ENCODE assay signal across 8 mouse cellular contexts in the genomic region with DNA sequence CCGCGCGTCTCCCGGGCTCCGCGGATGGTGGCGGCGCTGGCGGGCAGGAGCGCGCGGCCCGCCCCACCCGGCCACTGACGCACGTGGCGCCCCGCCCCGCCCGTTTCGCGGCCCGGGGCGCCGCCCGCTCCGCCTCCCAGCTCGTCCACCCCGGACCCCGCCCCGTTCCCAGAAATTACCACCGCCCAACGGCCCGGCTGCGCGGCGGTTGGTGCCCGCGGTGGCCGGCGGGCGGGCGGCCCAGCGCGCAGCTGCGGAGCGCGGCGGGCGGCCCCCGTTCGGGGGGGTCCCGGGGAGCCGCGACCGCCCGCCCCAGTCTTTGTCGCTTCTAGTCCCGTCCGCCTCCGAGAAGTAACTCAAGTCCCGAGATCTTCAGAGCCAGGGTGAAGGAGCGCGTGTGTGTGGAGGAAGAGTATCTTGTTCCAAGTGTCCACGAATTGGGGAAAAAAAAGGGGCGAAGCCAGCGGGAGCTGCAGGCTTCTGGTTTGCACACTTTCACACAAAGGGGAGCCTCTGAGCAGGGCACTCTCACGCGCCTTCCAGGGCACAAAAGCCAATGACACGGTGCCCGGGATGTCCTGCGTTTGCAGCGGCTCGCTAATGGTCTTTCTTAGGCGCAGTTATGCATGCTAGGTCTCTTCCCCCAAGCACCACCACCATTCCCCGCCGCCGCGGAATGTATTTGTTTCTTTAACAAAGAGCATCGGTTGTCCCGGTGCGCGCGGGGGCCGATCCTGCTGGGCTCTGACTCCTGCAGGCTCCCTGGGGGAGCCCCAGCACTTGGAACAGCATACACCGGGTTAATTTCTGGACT. TPM values are rescaled to one million over a fixed set of nuclear protein-coding genes. Genes with fewer than 3 reads are reported as not detected.
DNase-seq lines count a peak whose midpoint lies in the region; ATAC-seq lines count a peak whose summit lies in the region.

No protein-coding gene starts in this region.

- under 1% methylated on average over 79 of the region's 86 CpGs for WGBS in hindbrain, embryonic 12.5 days

- DNase-seq in NIH3T3 (ENCODE audit: low read depth): peak; percentile 92
- DNase-seq in cerebellum, adult 9-11 months: peak; percentile 87
- peak; percentile 20 to 39 for DNase-seq in frontal cortex, postnatal 14 days (ENCODE audit: low spot score in 2 of 2)
- peak; percentile 74 to 77 for DNase-seq in layer of hippocampus, postnatal 36 days
- DNase-seq in lung, postnatal 25 days (ENCODE audit: low spot score): peak; percentile 91
- DNase-seq in retina, embryonic 14.5 days (ENCODE audit: low spot score): peak; percentile 90
- peak; percentile 77 to 82 for DNase-seq in thymus, postnatal 36 days

- peak overlapping the region; percentile 95 for H3K4me3 ChIP-seq in hindbrain, embryonic 12.5 days

- no peaks in the 10 kb centered on the region for H3K36me3 ChIP-seq in hindbrain, embryonic 12.5 days

- peak overlapping the region; percentile 100 for H3K27ac ChIP-seq in hindbrain, embryonic 12.5 days

- H3K27me3 ChIP-seq in hindbrain, embryonic 12.5 days: no peaks in the 10 kb centered on the region

- H3K9me3 ChIP-seq in hindbrain, embryonic 12.5 days (replicated peaks): no peaks in the 10 kb centered on the region

- peak overlapping the region; percentile 61 for H3K4me2 ChIP-seq in hindbrain, embryonic 12.5 days (replicated peaks)

- peak overlapping the region; percentile 97 for H3K9ac ChIP-seq in hindbrain, embryonic 12.5 days

- H3K4me1 ChIP-seq in hindbrain, embryonic 12.5 days: peaks cover 15% of the 10 kb centered on the region

- ATAC-seq in hindbrain, embryonic 12.5 days (ENCODE audit: low FRiP score): peak; percentile 84

RNA-seq across cellular contexts. Expression of gene Elf2, which starts 1.0 kb away (rescaled TPM):
- 41.4 and 46.7 TPM in 2 replicates for polyA plus RNA-seq in hindbrain, embryonic 12.5 days (2016; fragmentation: Nextera tagmentation; extraction: Ambion mirVana)
- total RNA-seq in layer of hippocampus, postnatal 36 days (2021): 10 to 100 TPM; 50.2 to 52.0 TPM

RNA-seq across cellular contexts. Expression of gene Mgarp, which starts 55.1 kb away (rescaled TPM):
- 5.0 and 5.3 TPM in 2 replicates for polyA plus RNA-seq in hindbrain, embryonic 12.5 days (2016; fragmentation: Nextera tagmentation; extraction: Ambion mirVana)
- not detected for total RNA-seq in layer of hippocampus, postnatal 36 days (2021)

Comparison
In these comparisons a context has a peak if more than half of its experiments do, and no peak if none do; other contexts are left out.
1. Peak in every context shown above with its lines: DNase-seq, ATAC-seq, H3K4me3 ChIP-seq and H3K27ac ChIP-seq.
2. DNase-seq: peak in every context shown above with its lines; median percentile 92 in NIH3T3; 91 in lung, postnatal 25 days; 90 in retina, embryonic 14.5 days; 87 in cerebellum, adult 9-11 months; 80 in thymus, postnatal 36 days; 76 in layer of hippocampus, postnatal 36 days; 30 in frontal cortex, postnatal 14 days.